Mouse (Mus musculus): ENCODE results near the gene Ndufa8. TPM values are rescaled to one million over a fixed set of nuclear protein-coding genes. Genes with fewer than 3 reads are reported as not detected.

Ndufa8 gene
- polyA plus RNA-seq (2015; fragmentation: Nextera tagmentation; extraction: Ambion mirVana) = 242 and 259 TPM in 2 replicates

DNA sequence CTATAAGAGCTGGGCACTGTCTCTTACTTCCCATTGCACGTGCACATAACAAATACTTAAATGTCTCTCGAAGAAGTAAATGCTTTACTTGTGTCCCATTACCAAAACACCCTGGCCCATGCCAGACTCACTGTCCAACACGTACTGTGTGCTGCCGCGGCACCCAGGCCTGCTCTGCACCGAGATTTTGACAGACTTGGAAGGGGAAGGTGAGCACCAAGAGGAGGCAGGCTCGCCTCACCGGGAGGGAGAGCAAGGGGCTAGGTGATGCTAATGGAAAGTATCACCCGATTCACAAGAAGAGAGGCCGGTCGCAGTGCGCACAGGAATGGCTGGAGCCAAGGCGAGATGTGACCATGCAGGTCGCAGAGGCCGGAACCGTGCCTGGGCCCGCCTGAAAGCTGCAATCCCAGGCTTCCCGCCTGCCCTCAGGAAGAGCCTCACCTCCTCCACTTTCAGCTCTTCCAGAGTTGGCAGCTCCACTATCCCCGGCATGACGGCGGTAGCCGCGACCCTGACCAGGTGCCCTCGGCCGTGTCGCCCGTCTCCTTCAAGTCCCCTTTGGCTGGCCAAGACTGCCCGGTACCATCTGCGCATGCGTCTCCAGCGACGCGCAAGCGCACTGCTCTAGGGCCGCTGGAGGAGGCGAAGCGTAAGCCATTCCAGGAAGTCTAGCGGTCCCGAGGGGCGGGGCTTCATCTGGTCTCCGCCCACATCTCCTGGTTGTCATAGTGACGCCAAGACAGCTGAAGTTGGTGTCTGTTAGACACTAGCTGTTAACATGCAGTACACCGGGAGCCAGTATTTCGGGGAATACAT lies at the start of gene Ndufa8, which contains the start of gene Morn5:
Gene Ndufa8 (minus strand): TSS at position 659 of the 819 bp plus-strand sequence.
Gene Morn5 (plus strand): TSS at position 711 of the 819 bp plus-strand sequence.
- Histone ChIP-seq H3K4me3 (replicated peaks; ENCODE audit: low read length) (peak within 1 kb of the TSS; percentile 93), H3K36me3 (ENCODE audit: control insufficient read depth, insufficient read depth, low read length) (no peaks in the 10 kb centered on the region), H3K27ac (ENCODE audit: low read length) (peak within 1 kb of the TSS; percentile 40), H3K9ac (ENCODE audit: low read length) (peak within 1 kb of the TSS; percentile 92), H3K27me3 (ENCODE audit: control insufficient read depth, insufficient read depth, low read length) (no peaks in the 10 kb centered on the region), H3K4me2 (ENCODE audit: low read depth, low read length) (peak within 1 kb of the TSS; percentile 94), H3K4me1 (ENCODE audit: control insufficient read depth, insufficient read depth, low read length) (peaks cover 9% of the 10 kb centered on the region), H3K9me3 (replicated peaks; ENCODE audit: control insufficient read depth, low read length) (no peaks in the 10 kb centered on the region)
- WGBS = under 1% methylated on average over 44 of the region's 44 CpGs
- ATAC-seq (ENCODE audit: insufficient read depth, low FRiP score) = peak; percentile 98

DNA sequence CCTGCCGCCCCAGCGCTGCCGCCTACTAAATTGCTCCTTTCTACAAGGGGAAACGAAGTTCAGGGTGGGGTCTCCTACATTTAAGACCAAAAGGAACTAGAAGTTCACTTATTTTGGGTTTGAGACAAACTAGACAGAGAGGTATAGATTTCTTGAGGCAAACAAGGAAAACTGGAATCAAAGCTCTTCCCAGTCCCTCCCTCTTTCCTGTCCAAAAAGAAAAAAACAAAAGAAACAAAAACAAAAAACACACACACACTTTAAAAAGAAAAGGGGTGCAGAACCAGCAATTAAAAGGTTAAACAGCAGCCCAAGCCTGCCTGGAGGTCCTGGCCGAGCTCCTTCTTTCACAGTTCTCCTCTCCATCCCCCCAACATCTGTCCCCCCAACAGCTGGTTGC lies 48.8 kb upstream of the Ndufa8 start:
- Histone ChIP-seq H3K36me3 (ENCODE audit: control insufficient read depth, insufficient read depth, low read length) (no peaks in the 10 kb centered on the region), H3K9ac (ENCODE audit: low read length) (no peak overlapping the region), H3K27me3 (ENCODE audit: control insufficient read depth, insufficient read depth, low read length) (peaks cover 98% of the 10 kb centered on the region), H3K4me2 (ENCODE audit: low read depth, low read length) (no peak overlapping the region), H3K4me1 (ENCODE audit: control insufficient read depth, insufficient read depth, low read length) (peaks cover 13% of the 10 kb centered on the region), H3K4me3 (replicated peaks; ENCODE audit: low read length) (no peak overlapping the region), H3K9me3 (replicated peaks; ENCODE audit: control insufficient read depth, low read length) (no peaks in the 10 kb centered on the region), H3K27ac (ENCODE audit: low read length) (no peak overlapping the region)
- 7% methylated on average over 5 of the region's 5 CpGs for WGBS
- no peak for ATAC-seq (ENCODE audit: insufficient read depth, low FRiP score)

GRCm38 (mm10) chr2:36097129-36097815 lies 48.1 kb upstream of the Ndufa8 start:
- H3K4me3 ChIP-seq (replicated peaks; ENCODE audit: low read length) = no peak overlapping the region
- peaks cover 6% of the 10 kb centered on the region; the same call in 1 of the 2 replicates for H3K4me1 ChIP-seq (ENCODE audit: control insufficient read depth, insufficient read depth, low read length)
- H3K27ac ChIP-seq (ENCODE audit: low read length) = no peak overlapping the region
- 7% methylated on average over 18 of the region's 18 CpGs for WGBS
- ATAC-seq (ENCODE audit: insufficient read depth, low FRiP score) = no peak
- H3K4me2 ChIP-seq (ENCODE audit: low read depth, low read length) = no peak overlapping the region
- H3K27me3 ChIP-seq (ENCODE audit: control insufficient read depth, insufficient read depth, low read length) = peaks cover 97% of the 10 kb centered on the region
- no peaks in the 10 kb centered on the region for H3K36me3 ChIP-seq (ENCODE audit: control insufficient read depth, insufficient read depth, low read length)
- H3K9ac ChIP-seq (ENCODE audit: low read length) = no peak overlapping the region
- no peaks in the 10 kb centered on the region for H3K9me3 ChIP-seq (replicated peaks; ENCODE audit: control insufficient read depth, low read length)

DNA sequence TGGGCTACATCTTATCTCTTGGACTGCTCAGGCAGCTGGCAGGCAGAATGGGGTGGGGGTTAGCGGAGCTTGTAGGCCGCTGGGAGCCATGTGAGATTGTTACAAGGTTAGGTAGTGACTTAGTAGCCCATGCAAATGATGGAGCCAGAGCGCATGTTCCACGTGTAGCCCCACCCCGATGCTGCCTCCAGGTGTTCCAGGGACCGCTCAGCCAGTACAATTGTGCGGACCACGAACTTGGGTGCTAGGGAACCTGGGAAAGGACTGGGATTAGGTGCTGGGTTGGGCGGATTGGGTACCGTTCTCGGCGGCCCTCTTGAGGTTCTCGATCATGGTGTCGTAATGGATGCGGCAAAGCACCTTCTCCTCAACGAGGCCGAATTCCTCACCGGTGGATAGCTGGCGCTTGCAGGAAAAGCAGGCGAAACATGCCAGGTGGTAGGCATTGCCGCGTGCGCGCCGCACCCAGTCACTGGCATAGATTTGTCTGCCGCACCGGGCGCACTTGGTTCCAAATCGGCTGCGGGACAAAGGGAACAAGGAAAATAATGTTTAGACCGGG lies 44.8 kb upstream of the Ndufa8 start:
- H3K4me3 ChIP-seq (replicated peaks; ENCODE audit: low read length) = no peak overlapping the region
- WGBS = 4% methylated on average over 31 of the region's 31 CpGs
- ATAC-seq (ENCODE audit: insufficient read depth, low FRiP score) = no peak
- no peak overlapping the region for H3K27ac ChIP-seq (ENCODE audit: low read length)
- no peaks in the 10 kb centered on the region for H3K36me3 ChIP-seq (ENCODE audit: control insufficient read depth, insufficient read depth, low read length)
- no peak overlapping the region for H3K4me2 ChIP-seq (ENCODE audit: low read depth, low read length)
- H3K9ac ChIP-seq (ENCODE audit: low read length) = no peak overlapping the region
- peaks cover 96% of the 10 kb centered on the region for H3K27me3 ChIP-seq (ENCODE audit: control insufficient read depth, insufficient read depth, low read length)
- no peaks in the 10 kb centered on the region for H3K9me3 ChIP-seq (replicated peaks; ENCODE audit: control insufficient read depth, low read length)
- H3K4me1 ChIP-seq (ENCODE audit: control insufficient read depth, insufficient read depth, low read length) = peaks cover 7% of the 10 kb centered on the region; the same call in 1 of the 2 replicates

DNA sequence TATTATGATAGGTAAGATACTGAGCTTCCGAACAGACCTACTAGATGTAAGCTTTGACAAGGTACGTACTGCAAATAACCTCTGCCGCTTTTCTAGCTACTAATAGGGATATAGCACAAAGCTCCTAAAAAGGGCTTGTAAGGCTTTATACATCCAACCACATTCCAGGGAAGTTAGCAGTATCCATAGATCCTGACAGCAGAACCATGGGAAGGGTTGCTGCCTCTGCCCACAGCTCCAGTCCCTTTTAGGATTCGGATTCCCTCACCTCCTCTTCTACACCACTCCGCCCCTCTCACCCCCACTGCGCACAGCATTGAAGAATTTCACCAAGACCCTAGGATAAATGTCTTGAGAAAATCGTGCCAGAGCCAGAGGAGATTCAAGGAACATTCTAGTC lies 44.1 kb upstream of the Ndufa8 start:
- no peak overlapping the region for H3K9ac ChIP-seq (ENCODE audit: low read length)
- no peak overlapping the region for H3K4me2 ChIP-seq (ENCODE audit: low read depth, low read length)
- no peaks in the 10 kb centered on the region for H3K9me3 ChIP-seq (replicated peaks; ENCODE audit: control insufficient read depth, low read length)
- no peak for ATAC-seq (ENCODE audit: insufficient read depth, low FRiP score)
- H3K4me1 ChIP-seq (ENCODE audit: control insufficient read depth, insufficient read depth, low read length) = peaks cover 7% of the 10 kb centered on the region; the same call in 1 of the 2 replicates
- WGBS = 29% methylated on average over 7 of the region's 7 CpGs
- no peak overlapping the region for H3K27ac ChIP-seq (ENCODE audit: low read length)
- H3K36me3 ChIP-seq (ENCODE audit: control insufficient read depth, insufficient read depth, low read length) = no peaks in the 10 kb centered on the region
- no peak overlapping the region for H3K4me3 ChIP-seq (replicated peaks; ENCODE audit: low read length)
- H3K27me3 ChIP-seq (ENCODE audit: control insufficient read depth, insufficient read depth, low read length) = peaks cover 94% of the 10 kb centered on the region

- Histone ChIP-seq H3K4me1 (ENCODE audit: control insufficient read depth, insufficient read depth, low read length) (peaks cover 7% of the 10 kb centered on the region; the same call in 1 of the 2 replicates), H3K36me3 (ENCODE audit: control insufficient read depth, insufficient read depth, low read length) (no peaks in the 10 kb centered on the region), H3K27me3 (ENCODE audit: control insufficient read depth, insufficient read depth, low read length) (peaks cover 94% of the 10 kb centered on the region), H3K27ac (ENCODE audit: low read length) (no peak overlapping the region), H3K9ac (ENCODE audit: low read length) (no peak overlapping the region), H3K4me3 (replicated peaks; ENCODE audit: low read length) (no peak overlapping the region), H3K4me2 (ENCODE audit: low read depth, low read length) (no peak overlapping the region), H3K9me3 (replicated peaks; ENCODE audit: control insufficient read depth, low read length) (no peaks in the 10 kb centered on the region)
- WGBS = 16% methylated on average over 4 of the region's 4 CpGs
- ATAC-seq (ENCODE audit: insufficient read depth, low FRiP score) = no peak
These were observed 43.5 kb upstream of the Ndufa8 start for GRCm38 (mm10) chr2:36092748-36093147.

- Histone ChIP-seq H3K36me3 (ENCODE audit: control insufficient read depth, insufficient read depth, low read length) (no peaks in the 10 kb centered on the region), H3K27ac (ENCODE audit: low read length) (no peak overlapping the region), H3K9me3 (replicated peaks; ENCODE audit: control insufficient read depth, low read length) (no peaks in the 10 kb centered on the region), H3K27me3 (ENCODE audit: control insufficient read depth, insufficient read depth, low read length) (peaks cover 84% of the 10 kb centered on the region), H3K4me2 (ENCODE audit: low read depth, low read length) (peak overlapping the region; percentile 82), H3K9ac (ENCODE audit: low read length) (peak overlapping the region; percentile 46; the same call in 1 of the 2 replicates), H3K4me1 (ENCODE audit: control insufficient read depth, insufficient read depth, low read length) (peaks cover 7% of the 10 kb centered on the region; the same call in 1 of the 2 replicates), H3K4me3 (replicated peaks; ENCODE audit: low read length) (peak overlapping the region; percentile 49)
- peak; percentile 72; the same call in 1 of the 2 replicates for ATAC-seq (ENCODE audit: insufficient read depth, low FRiP score)
- whole genome bisulfite sequencing = 3% methylated on average over 70 of the region's 70 CpGs
These were observed 41.9 kb upstream of the Ndufa8 start for GRCm38 (mm10) chr2:36090853-36091741.

DNA sequence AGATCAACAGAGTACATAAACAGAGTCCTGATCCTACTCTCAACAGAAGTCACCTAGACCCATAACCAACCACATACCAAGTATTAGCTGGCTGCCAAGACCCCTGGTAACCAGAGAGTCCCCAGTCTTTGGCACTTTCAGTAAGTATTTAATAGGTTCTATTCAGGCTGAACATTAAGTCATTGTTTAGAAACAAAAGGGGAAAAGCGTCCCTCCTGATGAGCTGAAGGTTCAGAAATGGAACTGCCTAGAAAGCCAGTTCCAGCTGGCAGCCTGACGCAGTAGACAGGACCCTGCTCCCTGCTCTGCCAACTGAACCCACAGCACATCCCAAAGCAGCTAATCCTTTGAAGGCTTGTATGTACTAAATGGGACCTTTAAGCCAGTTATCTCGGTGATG lies 40.0 kb upstream of the Ndufa8 start:
- 46% methylated on average over 3 of the region's 3 CpGs for WGBS
- peaks cover 65% of the 10 kb centered on the region for H3K27me3 ChIP-seq (ENCODE audit: control insufficient read depth, insufficient read depth, low read length)
- no peak overlapping the region for H3K27ac ChIP-seq (ENCODE audit: low read length)
- no peaks in the 10 kb centered on the region for H3K9me3 ChIP-seq (replicated peaks; ENCODE audit: control insufficient read depth, low read length)
- H3K4me2 ChIP-seq (ENCODE audit: low read depth, low read length) = no peak overlapping the region
- no peaks in the 10 kb centered on the region for H3K36me3 ChIP-seq (ENCODE audit: control insufficient read depth, insufficient read depth, low read length)
- no peak for ATAC-seq (ENCODE audit: insufficient read depth, low FRiP score)
- peaks cover 7% of the 10 kb centered on the region; the same call in 1 of the 2 replicates for H3K4me1 ChIP-seq (ENCODE audit: control insufficient read depth, insufficient read depth, low read length)
- H3K4me3 ChIP-seq (replicated peaks; ENCODE audit: low read length) = no peak overlapping the region
- no peak overlapping the region for H3K9ac ChIP-seq (ENCODE audit: low read length)
